Mouse (Mus musculus): ENCODE measurements around the gene Gpc6. TPM values are rescaled to one million over a fixed set of nuclear protein-coding genes. Genes with fewer than 3 reads are reported as not detected.

The Gpc6 gene
- total and polyA plus RNA-seq, 3 experiments, result not detected

DNA sequence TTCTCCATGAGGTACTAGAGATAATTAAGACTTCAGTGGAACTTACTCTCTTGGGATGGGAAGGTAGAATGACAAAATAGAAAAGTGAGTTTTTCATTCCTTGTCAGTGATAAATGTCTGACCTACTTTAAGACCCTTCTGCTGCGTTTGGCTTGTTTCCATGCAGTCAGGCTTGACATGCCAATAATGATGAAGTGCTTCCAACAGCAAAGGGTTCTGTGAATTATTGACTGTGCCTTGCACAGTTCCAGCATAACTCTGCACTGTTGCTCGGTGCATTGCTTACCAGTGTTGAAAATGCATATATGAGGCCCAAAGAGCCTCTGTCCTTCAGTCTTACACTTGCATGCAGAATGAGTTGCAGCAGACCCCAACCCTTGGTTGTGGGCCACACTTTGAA is 548.3 kb downstream of the Gpc6 start:
- H3K27me3 ChIP-seq (ENCODE audit: control insufficient read depth in 1 of 2, insufficient read depth in 2 of 2, low read length in 2 of 2), result no peaks in the 10 kb centered on the region
- no peak overlapping the region for H3K9ac ChIP-seq (ENCODE audit: control insufficient read depth, low read depth, low read length, poor library complexity, severe bottlenecking)
- no peak for DNase-seq (ENCODE audit: low read depth, low spot score)
- TF ChIP-seq MYC (IDR thresholded peaks at IDR 0.05; ENCODE audit: low read depth, low read length) (no peak), E2F4 (IDR thresholded peaks at IDR 0.05; ENCODE audit: borderline replicate concordance, low read depth, low read length) (no peak), GABPA (IDR thresholded peaks at IDR 0.05; ENCODE audit: low read depth, low read length) (no peak), NELFE (IDR thresholded peaks at IDR 0.05; ENCODE audit: low read depth, low read length) (no peak), POLR2AphosphoS2 (IDR thresholded peaks at IDR 0.05; ENCODE audit: low read length) (no peak), NRF1 (IDR thresholded peaks at IDR 0.05; ENCODE audit: insufficient read depth, low read depth, low read length, poor library complexity, severe bottlenecking) (no peak), RCOR1 (IDR thresholded peaks at IDR 0.05; ENCODE audit: low read depth, low read length) (no peak), ELF1 (IDR thresholded peaks at IDR 0.05; ENCODE audit: low read depth, low read length) (no peak), ZNF384 (IDR thresholded peaks at IDR 0.05; ENCODE audit: low read depth, low read length) (no peak), MEF2A (IDR thresholded peaks at IDR 0.05; ENCODE audit: extremely low read depth, insufficient replicate concordance, low read depth, low read length, poor library complexity, severe bottlenecking) (no peak), CHD2 (IDR thresholded peaks at IDR 0.05; ENCODE audit: low read length) (no peak), KAT2A (conservative IDR thresholded peaks at IDR 0.05; ENCODE audit: low read depth, low read length) (no peak), SIN3A (IDR thresholded peaks at IDR 0.05; ENCODE audit: low read length) (no peak), RAD21 (IDR thresholded peaks at IDR 0.05; ENCODE audit: low read depth, low read length) (no peak), TCF12 (IDR thresholded peaks at IDR 0.05; ENCODE audit: low read depth, low read length) (no peak), ZC3H11A (IDR thresholded peaks at IDR 0.05; ENCODE audit: low read depth, low read length) (no peak)
- no peak overlapping the region for H3K27ac ChIP-seq (ENCODE audit: control insufficient read depth, low read depth, low read length)
- no peaks in the 10 kb centered on the region for H3K79me2 ChIP-seq (ENCODE audit: control insufficient read depth, insufficient read depth, low read length, poor library complexity)
- H3K36me3 ChIP-seq (ENCODE audit: control insufficient read depth in 1 of 2, insufficient read depth in 2 of 2, low read length in 2 of 2), result peaks cover 0 to 2% of the 10 kb centered on the region in 2 experiments; a peak in 2 of 4 replicates
- H3K4me1 ChIP-seq (ENCODE audit: control insufficient read depth in 1 of 2, insufficient read depth in 2 of 2, low read length in 2 of 2), result no peaks in the 10 kb centered on the region; a peak in 1 of 4 replicates
- no peak overlapping the region for H3K4me3 ChIP-seq (ENCODE audit: control insufficient read depth in 1 of 2, insufficient read depth in 1 of 2, low read depth in 2 of 2, low read length in 2 of 2)
- no peaks in the 10 kb centered on the region for H3K9me3 ChIP-seq (replicated peaks; ENCODE audit: insufficient read depth, low read length)

DNA sequence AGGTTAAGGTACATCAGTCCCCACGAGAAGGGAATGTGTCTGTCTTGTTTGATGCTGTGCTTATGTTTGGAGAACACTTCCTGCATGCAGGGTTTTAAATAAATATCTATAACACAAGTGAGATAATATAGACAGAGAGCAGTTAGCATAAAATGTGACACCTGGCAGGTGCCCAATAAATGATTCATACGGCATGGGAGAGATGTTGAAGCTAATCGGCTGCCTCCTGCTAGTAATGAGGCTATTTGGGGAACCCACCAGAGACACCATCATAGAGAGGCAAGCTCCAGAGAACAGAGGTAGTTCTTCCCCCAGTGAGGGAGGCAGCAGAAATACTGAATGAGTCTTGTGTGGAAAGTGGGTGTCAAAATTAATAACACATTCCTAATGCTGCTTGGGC is 553.8 kb downstream of the Gpc6 start:
- TF ChIP-seq EP300 (IDR thresholded peaks at IDR 0.05; ENCODE audit: low read depth in 1 of 2, low read length in 2 of 2) (peak in 1 of 2 experiments; percentile 6; a peak in 1 of 4 replicates), GATA1 (IDR thresholded peaks at IDR 0.05; ENCODE audit: low read depth, low read length) (no peak), TCF12 (IDR thresholded peaks at IDR 0.05; ENCODE audit: low read depth, low read length) (0 out of 2 replicates have a peak, but pooled peaks have one; percentile 10), MAX (IDR thresholded peaks at IDR 0.05; ENCODE audit: low read length) (no peak), ETS1 (IDR thresholded peaks at IDR 0.05; ENCODE audit: low read depth, low read length) (peak; percentile 46; the same call in 1 of the 2 replicates)
- Histone ChIP-seq H3K27ac (ENCODE audit: control insufficient read depth, low read depth, low read length) (no peak overlapping the region), H3K79me2 (ENCODE audit: control insufficient read depth, insufficient read depth, low read length, poor library complexity) (no peaks in the 10 kb centered on the region), H3K4me3 (ENCODE audit: control insufficient read depth in 1 of 2, insufficient read depth in 1 of 2, low read depth in 2 of 2, low read length in 2 of 2) (no peak overlapping the region), H3K9ac (ENCODE audit: control insufficient read depth, low read depth, low read length, poor library complexity, severe bottlenecking) (no peak overlapping the region), H3K4me1 (ENCODE audit: control insufficient read depth in 1 of 2, insufficient read depth in 2 of 2, low read length in 2 of 2) (no peaks in the 10 kb centered on the region; a peak in 2 of 4 replicates), H3K9me3 (replicated peaks; ENCODE audit: insufficient read depth, low read length) (no peaks in the 10 kb centered on the region), H3K27me3 (ENCODE audit: control insufficient read depth in 1 of 2, insufficient read depth in 2 of 2, low read length in 2 of 2) (no peaks in the 10 kb centered on the region), H3K36me3 (ENCODE audit: control insufficient read depth in 1 of 2, insufficient read depth in 2 of 2, low read length in 2 of 2) (peaks cover 0 to 8% of the 10 kb centered on the region in 2 experiments; a peak in 2 of 4 replicates)
- DNase-seq (ENCODE audit: low read depth, low spot score), result peak; percentile 45
